Mouse (Mus musculus) kidney, postnatal 10 days (tissue): ENCODE results near the gene Atxn1.
A peak's percentile ranks its signal among the peaks of the same experiment; 100 is the strongest.

Source experiments
- DNase-seq: peaks from one replicate; pipeline ENCODE4 v3.0.0; 2021; ENCODE audit warnings: mixed read lengths

Atxn1 gene

DNA sequence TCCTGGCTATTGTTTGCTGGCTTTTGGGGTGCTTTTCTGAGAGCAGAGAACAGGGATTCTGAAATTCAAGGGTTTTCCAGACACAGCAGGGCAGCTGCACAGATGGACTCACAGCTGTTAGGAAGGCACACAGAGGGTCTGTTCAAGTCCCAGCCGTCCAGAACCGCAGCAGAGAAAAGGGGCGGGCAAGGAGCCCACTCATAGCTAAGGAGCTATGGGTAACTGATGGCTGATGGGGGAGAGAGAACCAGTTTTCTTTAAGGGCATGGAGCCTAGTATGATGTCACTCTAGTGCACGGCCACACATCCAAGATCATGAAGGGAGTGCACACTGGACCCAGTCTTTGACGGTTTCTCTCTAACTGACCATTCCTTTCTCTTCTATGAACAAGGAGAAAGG lies 200.5 kb downstream of the Atxn1 start:
- DNase-seq: no peak

DNA sequence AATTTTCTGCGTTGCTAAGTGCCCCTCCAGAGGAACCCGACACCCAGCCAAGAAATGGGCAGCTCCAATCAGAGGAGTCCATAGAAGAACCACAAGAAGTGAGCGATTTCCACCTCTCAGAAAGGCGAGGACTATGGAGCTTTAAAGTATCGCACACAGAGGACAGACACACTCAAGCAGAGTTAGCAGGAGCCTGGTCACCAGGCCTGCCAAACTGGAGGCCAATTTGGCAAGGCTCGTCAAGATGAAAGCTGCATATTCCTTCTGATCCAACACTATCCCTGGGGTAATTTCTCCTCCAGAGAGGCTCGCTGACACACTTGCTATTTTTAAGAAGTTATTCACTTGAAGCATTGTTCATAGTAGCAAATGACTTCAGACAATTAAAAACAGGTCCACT lies 202.5 kb downstream of the Atxn1 start:
- peak; percentile 28 for DNase-seq

GRCm38 (mm10) chr13:45754483-45754882 lies 210.3 kb downstream of the Atxn1 start:
- DNase-seq: no peak

DNA sequence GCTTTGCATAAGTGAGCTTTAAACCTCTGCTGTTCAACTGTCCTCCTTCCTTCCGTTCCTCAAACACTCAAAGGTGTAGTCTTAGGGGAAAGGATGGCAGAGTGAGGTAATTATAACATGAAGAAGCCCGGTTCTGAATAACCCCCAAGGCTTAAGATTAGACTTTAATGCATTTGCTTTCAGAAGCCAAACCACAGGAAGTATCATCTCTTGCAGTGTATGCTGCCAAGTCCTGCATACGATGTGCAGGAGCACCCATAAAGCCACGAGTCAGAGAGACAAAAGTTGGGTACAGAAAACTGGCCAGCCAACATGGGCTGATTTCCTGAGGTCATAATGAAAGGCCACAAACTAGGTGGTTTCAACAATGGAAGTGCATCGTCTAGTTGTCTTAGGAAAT lies 212.3 kb downstream of the Atxn1 start:
- DNase-seq: no peak

DNA sequence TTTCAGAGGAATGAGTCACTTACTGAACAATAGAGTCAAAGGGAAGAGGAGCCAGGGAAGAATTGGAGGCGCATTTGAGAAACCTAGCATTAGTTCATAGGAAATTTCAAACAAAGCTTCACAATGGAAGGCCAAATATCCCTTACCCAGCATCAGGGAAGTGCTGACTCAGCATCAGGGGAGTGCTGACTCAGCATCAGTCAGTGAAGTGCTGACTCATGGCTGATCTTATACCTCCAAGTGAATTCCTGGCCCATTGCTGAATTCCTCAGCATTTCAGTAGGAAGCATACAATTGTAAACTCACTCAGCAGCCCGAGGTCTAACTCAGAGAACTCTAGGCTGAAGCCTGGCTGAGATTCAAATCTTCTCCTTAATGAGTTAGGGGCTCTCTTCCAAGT lies 213.6 kb downstream of the Atxn1 start:
- DNase-seq: peak; percentile 57

- no peak for DNase-seq
These were observed 214.2 kb downstream of the Atxn1 start for GRCm38 (mm10) chr13:45750627-45751026.

- peak; percentile 58 for DNase-seq
These were observed 214.9 kb downstream of the Atxn1 start for GRCm38 (mm10) chr13:45749937-45750336.

GRCm38 (mm10) chr13:45749222-45749621 lies 215.6 kb downstream of the Atxn1 start:
- peak; percentile 36 for DNase-seq

DNA sequence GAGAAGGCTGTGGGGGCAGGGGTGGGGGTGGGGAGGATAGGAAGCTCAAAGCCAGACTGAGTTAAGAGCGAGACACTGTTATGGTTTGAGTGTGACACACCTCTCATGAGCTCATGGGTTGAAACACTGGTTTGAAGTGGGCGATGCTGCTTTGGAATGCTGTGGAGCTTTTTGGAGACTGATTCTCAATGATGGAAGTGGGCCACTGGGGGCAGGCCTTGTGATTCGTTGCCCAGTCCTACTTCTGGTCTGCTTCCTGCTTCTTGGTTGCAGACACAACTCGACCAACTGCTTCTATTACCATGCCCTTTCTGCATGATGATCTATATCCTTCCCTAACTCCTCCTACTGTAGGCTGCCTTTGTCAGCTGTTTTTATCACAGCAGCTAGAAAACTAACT lies 216.1 kb downstream of the Atxn1 start:
- peak; percentile 22 for DNase-seq

DNA sequence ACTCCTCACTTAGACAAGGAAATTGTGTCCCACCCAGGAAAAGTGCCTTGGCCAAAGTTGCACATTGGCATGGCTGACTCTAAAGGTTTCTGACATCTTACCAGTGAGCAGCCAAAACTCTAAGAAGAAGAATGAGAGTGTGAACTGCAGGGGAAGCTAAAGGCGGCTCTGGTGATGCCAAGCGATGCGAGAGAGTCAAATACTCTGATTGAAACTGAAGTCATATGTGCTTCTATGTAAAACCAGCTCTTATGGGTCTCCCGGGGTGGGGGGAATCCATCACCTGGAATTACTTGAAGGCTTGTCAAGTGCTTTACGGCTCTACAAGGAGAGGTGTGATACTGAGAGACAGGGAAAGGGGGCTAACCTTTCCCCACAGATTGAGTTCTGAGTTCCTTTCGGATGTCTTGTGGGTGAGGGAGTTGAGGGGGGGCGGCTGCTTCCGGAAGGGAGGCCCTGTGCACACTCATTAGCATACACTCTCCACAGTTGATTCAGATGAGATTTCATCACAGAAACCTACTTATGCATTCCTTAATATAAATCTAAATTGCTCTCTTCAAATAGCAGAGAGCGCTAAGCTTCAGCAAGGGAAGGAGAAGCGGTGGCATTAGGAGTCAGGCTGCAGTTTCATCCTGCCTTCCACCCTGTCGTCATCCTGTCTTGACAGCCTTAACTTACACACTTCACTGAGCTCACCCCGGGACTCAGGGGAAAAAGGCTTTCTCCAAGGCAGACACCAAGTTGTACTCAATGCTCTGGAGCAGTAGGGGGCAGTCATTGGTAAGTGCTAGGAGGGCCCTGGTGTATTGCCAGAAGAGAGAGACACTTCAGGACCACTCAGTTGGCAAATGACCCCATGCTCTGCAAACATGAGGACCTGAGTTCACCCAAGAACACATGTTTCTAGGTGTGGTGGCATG lies 218.7 kb downstream of the Atxn1 start:
- peak; percentile 28 for DNase-seq

GRCm38 (mm10) chr13:45744803-45745432 lies 219.9 kb downstream of the Atxn1 start:
- DNase-seq: no peak

GRCm38 (mm10) chr13:45743848-45744247 lies 221.0 kb downstream of the Atxn1 start:
- no peak for DNase-seq

GRCm38 (mm10) chr13:45740369-45740768 lies 224.4 kb downstream of the Atxn1 start:
- no peak for DNase-seq

- DNase-seq: no peak
These were observed 228.6 kb downstream of the Atxn1 start for GRCm38 (mm10) chr13:45736241-45736640.

DNA sequence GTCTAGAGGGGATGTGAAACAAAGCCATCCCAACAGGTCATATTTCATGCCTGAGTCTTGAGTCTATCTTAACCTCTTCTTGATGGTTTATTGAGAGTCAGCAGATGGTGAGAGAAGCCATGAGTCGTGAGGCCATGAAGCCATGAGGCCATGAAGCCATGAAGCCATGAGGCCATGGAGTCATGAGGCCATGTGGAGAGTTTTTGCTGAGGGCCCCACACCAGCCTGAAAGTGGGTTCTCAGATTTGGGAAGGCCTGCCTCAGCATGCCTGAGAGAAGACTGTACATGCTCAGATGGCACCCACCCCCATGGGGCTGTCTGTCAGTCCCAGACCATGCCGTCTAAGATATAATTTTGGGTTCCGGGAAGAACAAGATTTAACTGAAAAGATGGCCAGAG lies 229.0 kb downstream of the Atxn1 start:
- DNase-seq: no peak

GRCm38 (mm10) chr13:45734531-45734930 lies 230.3 kb downstream of the Atxn1 start:
- no peak for DNase-seq

DNA sequence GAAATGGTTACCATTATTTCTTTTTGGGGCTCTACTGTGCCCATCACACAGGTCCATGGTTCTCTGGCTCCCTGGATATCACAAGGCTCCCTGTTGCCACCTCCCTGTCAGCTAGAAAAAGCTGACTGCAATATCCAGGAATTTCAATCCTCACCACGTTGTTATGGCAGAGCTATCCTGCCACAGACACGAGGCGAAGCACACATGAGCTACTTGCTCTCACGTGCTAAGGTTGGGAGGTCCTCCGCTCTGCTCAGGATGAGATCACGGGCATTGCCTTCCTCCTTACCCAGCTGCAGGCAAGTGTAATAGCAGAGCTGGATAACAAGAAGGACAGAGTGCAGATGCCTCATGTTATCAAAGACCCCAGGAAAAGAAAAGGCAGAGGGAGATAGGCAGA lies 232.2 kb downstream of the Atxn1 start:
- no peak for DNase-seq

DNA sequence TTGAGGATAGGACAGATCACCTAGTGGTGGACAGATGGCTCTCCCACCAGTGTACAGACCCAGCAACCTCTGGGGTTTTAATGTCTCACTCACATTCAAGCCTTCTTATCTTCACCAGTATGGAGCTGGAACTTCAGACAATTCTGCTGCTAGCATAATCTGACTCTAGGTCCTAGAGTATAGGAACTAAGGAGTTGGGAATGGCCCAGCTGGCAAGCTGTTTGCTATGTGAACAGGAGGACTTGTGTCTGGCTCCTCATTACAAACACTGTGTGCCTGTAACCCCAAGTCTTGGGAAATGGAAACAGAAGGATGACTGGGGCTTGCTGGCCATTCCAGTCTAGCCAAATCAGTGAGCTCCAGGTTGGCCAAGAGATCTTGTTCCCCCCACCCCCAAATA lies 237.9 kb downstream of the Atxn1 start:
- no peak for DNase-seq

DNA sequence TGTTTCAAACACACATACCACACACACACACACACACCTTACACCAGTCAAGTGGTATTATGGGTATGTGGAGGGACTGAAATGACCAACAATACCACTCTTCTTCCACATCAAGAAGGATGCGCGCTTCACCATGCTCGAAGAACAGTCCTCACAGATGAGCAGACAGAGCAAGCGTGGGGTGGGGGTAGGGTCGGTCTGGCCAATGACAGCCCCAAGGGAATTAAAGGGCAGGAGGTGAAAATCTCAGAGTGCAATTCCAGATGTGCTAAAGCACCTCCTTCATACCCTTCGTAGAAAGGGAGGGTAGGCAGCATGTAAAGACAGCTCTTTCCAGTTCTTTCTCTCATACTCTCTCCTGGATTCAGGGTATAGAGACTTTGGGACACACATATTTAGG lies 238.6 kb downstream of the Atxn1 start:
- DNase-seq: no peak

DNA sequence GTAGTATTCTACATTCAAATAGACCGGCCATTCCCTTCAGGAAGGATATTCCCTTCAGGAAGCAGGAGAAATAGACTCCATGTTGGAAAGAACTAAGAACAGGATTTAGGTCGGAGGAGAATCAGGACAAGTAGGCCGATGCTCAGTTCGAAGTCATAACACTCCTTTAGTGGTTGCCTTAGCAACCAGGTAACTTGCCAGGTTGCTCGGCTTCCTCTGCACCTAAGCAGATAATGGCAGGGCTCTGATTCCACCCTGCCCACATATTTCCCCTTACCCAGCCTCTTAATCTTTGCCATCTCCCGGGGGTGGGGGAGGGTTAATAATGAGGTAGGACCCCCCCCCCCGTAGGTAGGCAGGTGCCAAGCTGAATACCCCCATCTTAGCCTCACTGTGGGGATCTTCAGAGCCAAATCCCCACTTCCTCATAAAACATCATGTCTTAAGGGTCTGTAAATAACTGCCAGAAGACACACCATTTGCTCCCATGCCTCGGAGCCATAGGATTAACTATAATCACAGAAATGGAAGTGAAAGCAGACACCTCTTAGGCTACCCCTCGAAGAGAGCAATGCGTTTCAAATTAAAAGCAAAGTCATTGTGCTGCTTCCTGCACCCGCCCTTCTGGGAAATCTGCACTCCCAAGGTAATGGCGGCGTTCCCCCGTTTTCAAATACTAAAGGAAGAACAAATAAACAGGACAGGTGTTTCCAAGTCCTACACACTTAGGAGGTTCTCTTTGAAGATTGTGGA lies 240.1 kb downstream of the Atxn1 start:
- no peak for DNase-seq

DNA sequence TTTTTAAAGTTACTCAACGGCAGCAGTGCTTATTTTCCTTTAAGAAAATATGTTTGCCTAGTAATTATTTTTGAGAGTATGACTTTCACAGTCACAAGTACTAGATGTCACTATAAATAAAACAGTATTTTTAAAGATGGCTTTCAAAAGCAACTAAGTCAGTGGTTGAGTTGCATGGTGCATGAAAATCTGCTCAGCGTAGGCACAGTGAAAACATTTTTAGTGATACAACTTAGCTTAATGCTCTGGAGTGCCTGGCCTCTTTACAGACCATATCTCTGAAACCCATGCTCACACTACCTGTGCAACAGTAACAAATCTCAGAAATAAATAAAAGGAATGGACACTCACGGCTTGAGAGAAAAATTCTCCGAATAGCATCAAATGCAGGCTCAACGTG lies 241.9 kb downstream of the Atxn1 start:
- no peak for DNase-seq

- DNase-seq: peak; percentile 71
These were observed 243.2 kb downstream of the Atxn1 start for GRCm38 (mm10) chr13:45721621-45722020.

DNA sequence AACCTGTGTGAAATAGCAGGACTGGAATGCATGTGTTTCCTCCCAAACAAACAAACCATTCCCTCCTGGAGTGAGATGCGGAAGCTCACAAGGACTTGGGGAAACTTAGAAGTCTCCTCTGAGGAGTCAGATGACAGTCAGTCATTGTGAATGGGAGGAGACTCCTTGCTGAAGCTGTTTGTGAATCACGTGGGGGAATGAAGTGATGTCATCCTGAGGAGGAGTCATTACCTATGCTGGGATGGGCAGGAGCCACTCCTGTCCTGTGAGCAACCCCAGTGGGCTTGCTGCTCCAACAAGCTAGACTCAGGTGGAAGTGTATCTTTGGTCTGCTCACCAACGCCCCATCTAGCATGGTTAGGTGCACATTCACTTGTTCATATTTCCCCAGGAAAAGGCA lies 246.0 kb downstream of the Atxn1 start:
- DNase-seq: no peak
